Mouse (Mus musculus) hindbrain, embryonic 14.5 days (tissue): ENCODE data around the gene Sf3a3. TPM values are rescaled to one million over a fixed set of nuclear protein-coding genes. Genes with fewer than 3 reads are reported as not detected.

Source experiments
- ATAC-seq: fragments of 200-750 bp; cut with Nextera tagmentation; 2 replicates; pipeline ENCODE4 v1.8.0; 2017; ENCODE audit warnings: moderate number of reproducible peaks, mild to moderate bottlenecking, moderate TSS enrichment, moderate library complexity; ENCODE audit not compliant: low FRiP score
- DNase-seq: peaks from one replicate; pipeline ENCODE4 v3.0.0-alpha.2; 2015; ENCODE audit warnings: low spot score
- H3K27ac ChIP-seq: fragments of 300-500 bp; sonication (generic); 2 replicates; pipeline ENCODE4 v1.5.1; 2014; ENCODE audit warnings: mild to moderate bottlenecking, moderate library complexity
- H3K27me3 ChIP-seq: fragments of 300-500 bp; sonication (generic); 2 replicates; pipeline ENCODE4 v1.6.1; 2014; ENCODE audit warnings: mild to moderate bottlenecking, low read length, mixed read lengths; ENCODE audit not compliant: control insufficient read depth, insufficient read depth
- H3K36me3 ChIP-seq: fragments of 300-500 bp; sonication (generic); replicated peaks from 2 replicates; pipeline ENCODE4 v1.6.1; 2014; ENCODE audit not compliant: control insufficient read depth, insufficient read depth
- H3K4me1 ChIP-seq: fragments of 300-500 bp; sonication (generic); replicated peaks from 2 replicates; pipeline ENCODE4 v1.6.1; 2014; ENCODE audit warnings: antibody characterized with exemption, low read length, mixed read lengths; ENCODE audit not compliant: control insufficient read depth, insufficient read depth
- H3K4me2 ChIP-seq: fragments of 300-500 bp; sonication (generic); replicated peaks from 2 replicates; pipeline ENCODE4 v1.6.1; 2014; ENCODE audit warnings: mild to moderate bottlenecking, moderate library complexity
- H3K4me3 ChIP-seq: fragments of 300-500 bp; sonication (generic); replicated peaks from 2 replicates; pipeline ENCODE4 v1.5.1; 2014; ENCODE audit warnings: mild to moderate bottlenecking, low read length
- H3K9ac ChIP-seq: fragments of 300-500 bp; sonication (generic); 2 replicates; pipeline ENCODE4 v1.6.1; 2014
- H3K9me3 ChIP-seq: fragments of 300-500 bp; sonication (generic); 2 replicates; pipeline ENCODE4 v1.6.1; 2016; ENCODE audit warnings: low read length; ENCODE audit not compliant: control insufficient read depth
- WGBS: fragments of 180-500 bp; shearing (Covaris S2); extraction: QIAGEN DNeasy Blood & Tissue Kit; methylation state at CpG from one replicate; pipeline ENCODE4 v1.1.7; 2014; 5-methylcytosine and 5-hydroxymethylcytosine counted together
- polyA plus RNA-seq: library from polyadenylated mRNA; unstranded; fragments of >200 nt; fragmentation: Nextera tagmentation; extraction: Ambion mirVana; gene quantifications from 2 replicates; pipeline ENCODE4 v1.2.1, GENCODE M21; 2014

Gene Sf3a3
- polyA plus RNA-seq, 1 experiment from 2014 or later, result 89.3 TPM

DNA sequence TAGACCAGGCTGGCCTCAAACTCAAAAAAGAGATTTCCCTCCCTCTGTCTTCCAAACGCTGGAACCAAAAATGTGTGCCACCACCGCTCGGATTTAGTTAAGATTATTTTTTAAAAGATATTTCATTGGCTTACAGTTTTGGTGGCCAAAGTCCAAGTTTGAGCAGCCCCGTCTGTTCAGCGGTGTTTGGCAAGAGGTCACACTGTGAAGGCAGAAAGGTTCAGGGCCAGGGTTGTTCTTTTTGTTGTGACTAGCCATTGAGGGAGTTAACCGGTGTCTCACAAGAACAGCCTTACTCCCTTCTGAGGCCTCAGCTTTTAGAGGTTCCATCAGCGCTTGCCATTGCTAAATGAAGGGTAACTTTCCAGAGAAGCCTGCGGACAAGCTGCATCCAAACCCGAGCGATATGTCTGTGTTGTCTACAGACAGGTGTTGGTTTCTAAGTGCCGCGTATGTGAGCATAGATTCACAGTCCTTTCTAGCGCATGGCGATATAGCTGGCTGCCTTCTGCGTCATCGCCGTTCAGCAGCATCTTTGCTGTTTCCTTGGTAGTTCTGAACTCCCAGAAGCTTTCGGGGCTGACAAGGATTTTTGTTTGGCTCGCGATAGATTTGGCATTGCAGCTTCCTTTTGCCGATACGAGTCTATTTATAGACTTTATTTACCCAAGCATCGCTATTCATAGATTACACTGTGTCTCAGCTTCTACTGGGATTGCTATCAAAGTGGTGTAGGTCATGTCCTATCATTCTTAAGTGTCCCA, 51.4 kb downstream of the Sf3a3 start:
- no peak for DNase-seq
- no peak overlapping the region for H3K4me2 ChIP-seq
- 93% methylated on average over 23 of the region's 23 CpGs for WGBS

DNA sequence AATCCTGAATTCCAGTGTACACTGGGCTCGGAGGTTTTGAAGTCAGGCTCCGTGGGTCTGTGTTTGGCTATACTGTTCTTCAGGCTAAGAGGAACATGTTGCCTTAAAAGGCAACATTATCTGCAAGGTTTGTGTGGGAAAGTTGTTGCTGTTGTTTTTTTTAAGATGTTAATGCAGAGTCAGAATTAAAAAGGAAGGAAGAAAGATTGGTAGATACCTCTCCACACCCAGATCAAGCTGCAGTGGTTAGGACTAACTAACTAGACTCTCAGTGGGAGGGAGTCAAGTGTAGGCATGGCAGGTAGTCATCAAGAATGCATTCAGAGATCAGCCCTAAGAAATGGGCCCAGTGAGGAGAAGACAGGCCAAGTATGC, 52.0 kb downstream of the Sf3a3 start:
- ATAC-seq, result no peak
- Histone ChIP-seq H3K27me3 (no peaks in the 10 kb centered on the region), H3K4me1 (no peaks in the 10 kb centered on the region), H3K9me3 (no peaks in the 10 kb centered on the region), H3K27ac (no peak overlapping the region), H3K4me2 (no peak overlapping the region), H3K36me3 (no peaks in the 10 kb centered on the region), H3K4me3 (no peak overlapping the region), H3K9ac (no peak overlapping the region)
- WGBS, result 94% methylated on average over 2 of the region's 2 CpGs
- no peak for DNase-seq

More for the DNA sequence above, 51.4 kb downstream of the Sf3a3 start:
- H3K4me1 ChIP-seq, result no peaks in the 10 kb centered on the region
- ATAC-seq, result no peak
- H3K27me3 ChIP-seq, result no peaks in the 10 kb centered on the region
- no peaks in the 10 kb centered on the region for H3K9me3 ChIP-seq
- H3K36me3 ChIP-seq, result no peaks in the 10 kb centered on the region
- H3K27ac ChIP-seq, result no peak overlapping the region
- H3K9ac ChIP-seq, result no peak overlapping the region
- H3K4me3 ChIP-seq, result no peak overlapping the region

DNA sequence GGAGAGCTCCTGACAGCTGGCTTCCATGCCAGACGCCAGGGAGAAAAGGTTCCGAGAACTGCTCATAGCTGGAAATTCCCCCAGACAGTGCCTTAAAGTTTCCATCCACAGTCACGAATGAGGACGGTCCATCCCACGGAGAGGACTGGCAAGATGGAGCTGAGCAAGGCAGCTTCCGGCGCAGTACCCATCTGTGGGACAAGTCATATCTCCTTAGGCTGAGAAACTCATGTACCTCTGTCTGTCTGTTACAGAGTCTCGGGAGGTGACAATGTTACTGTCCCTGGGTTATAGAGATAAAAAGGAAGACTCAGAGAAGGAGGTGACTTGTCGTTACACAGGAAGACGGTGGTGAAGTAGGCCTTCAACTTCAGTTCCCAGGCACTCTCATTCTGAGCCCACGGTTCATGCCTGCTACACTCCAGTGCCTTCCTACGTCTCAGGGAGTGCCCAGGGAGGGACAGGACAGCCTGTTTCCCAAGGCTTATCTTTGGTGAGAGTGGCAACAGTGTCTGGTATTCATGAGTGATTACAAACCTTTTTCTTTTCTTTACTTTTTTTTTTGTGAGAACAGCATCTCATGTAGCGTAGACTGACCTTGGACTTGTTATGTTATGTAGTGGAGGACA, 54.5 kb downstream of the Sf3a3 start:
- no peaks in the 10 kb centered on the region for H3K9me3 ChIP-seq
- no peaks in the 10 kb centered on the region for H3K27me3 ChIP-seq
- DNase-seq, result no peak
- H3K27ac ChIP-seq, result no peak overlapping the region
- no peak for ATAC-seq
- H3K9ac ChIP-seq, result no peak overlapping the region
- no peak overlapping the region for H3K4me3 ChIP-seq
- H3K36me3 ChIP-seq, result no peaks in the 10 kb centered on the region
- 89% methylated on average over 13 of the region's 13 CpGs for WGBS
- H3K4me1 ChIP-seq, result no peaks in the 10 kb centered on the region
- no peak overlapping the region for H3K4me2 ChIP-seq

DNA sequence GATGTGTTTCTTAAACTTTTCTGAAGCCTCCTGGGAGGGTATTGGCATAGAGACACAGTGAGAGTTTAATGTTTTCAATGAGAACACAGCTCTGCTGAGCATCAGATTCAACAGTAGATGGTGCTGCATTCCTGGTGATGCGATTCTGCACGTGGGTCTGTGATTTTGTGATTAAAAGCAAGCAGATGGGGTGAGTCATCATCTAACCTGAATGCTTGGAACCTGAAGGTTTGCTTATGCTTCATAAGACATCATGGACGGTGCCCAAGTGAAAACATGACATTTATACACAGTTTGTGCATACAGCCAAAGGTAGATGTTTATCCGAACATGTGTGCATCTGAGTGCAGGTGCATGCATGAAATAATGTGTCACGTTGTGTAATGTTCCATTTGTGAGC, 56.0 kb downstream of the Sf3a3 start:
- no peak for ATAC-seq
- Histone ChIP-seq H3K9ac (no peak overlapping the region), H3K4me3 (no peak overlapping the region), H3K9me3 (no peaks in the 10 kb centered on the region), H3K4me2 (no peak overlapping the region), H3K27me3 (no peaks in the 10 kb centered on the region), H3K36me3 (no peaks in the 10 kb centered on the region), H3K4me1 (no peaks in the 10 kb centered on the region), H3K27ac (no peak overlapping the region)
- WGBS, result 76% methylated on average over 5 of the region's 5 CpGs
- no peak for DNase-seq

DNA sequence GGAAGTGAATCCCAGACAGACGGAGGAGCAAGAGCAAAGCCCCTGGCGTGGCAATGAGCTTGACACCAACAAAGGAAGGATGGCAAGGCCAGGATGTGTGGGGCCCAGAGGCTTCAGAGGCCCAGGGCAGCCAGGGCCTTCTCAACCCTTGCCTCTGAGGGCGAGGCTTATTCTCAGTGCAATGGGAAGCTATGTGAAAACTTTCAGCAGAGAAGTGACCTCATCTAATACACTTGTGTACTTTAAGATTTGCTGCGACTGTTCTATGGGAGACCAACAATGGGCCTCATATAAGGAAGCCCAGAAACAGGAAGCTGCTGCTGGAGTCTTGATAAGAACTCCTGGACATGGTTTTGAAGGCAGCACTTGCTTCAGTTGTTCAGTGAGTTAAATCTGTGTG, 57.5 kb downstream of the Sf3a3 start:
- Histone ChIP-seq H3K4me1 (no peaks in the 10 kb centered on the region), H3K4me3 (no peak overlapping the region), H3K27ac (no peak overlapping the region), H3K4me2 (no peak overlapping the region), H3K27me3 (no peaks in the 10 kb centered on the region), H3K9me3 (no peaks in the 10 kb centered on the region), H3K9ac (no peak overlapping the region), H3K36me3 (no peaks in the 10 kb centered on the region)
- 69% methylated on average over 4 of the region's 4 CpGs for WGBS
- ATAC-seq, result no peak
- DNase-seq, result no peak

DNA sequence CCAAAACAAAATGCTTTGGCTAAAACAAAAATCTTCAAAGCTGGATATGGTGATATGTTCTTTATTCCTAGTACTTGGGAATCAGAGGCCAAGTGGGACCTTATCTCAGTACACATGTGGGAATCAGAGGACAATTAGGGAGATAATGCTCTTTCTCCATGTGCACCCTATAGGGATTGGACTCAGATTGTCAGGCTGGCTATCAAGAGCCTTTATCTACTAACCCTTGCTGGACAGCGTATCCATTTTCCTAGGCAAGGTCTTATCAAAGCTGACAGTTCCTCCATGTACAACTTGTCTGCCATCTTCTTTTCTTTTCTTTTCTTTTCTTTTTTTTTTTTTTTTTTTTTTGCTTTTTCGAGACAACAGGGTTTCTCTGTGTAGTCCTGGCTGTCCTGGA, 58.9 kb downstream of the Sf3a3 start:
- no peaks in the 10 kb centered on the region for H3K4me1 ChIP-seq
- H3K9ac ChIP-seq, result no peak overlapping the region
- H3K27ac ChIP-seq, result no peak overlapping the region
- no peaks in the 10 kb centered on the region for H3K9me3 ChIP-seq
- H3K4me3 ChIP-seq, result no peak overlapping the region
- 92% methylated on average over 2 of the region's 2 CpGs for WGBS
- H3K4me2 ChIP-seq, result no peak overlapping the region
- H3K36me3 ChIP-seq, result no peaks in the 10 kb centered on the region
- ATAC-seq (no peak), DNase-seq (no peak)
- H3K27me3 ChIP-seq, result no peaks in the 10 kb centered on the region

DNA sequence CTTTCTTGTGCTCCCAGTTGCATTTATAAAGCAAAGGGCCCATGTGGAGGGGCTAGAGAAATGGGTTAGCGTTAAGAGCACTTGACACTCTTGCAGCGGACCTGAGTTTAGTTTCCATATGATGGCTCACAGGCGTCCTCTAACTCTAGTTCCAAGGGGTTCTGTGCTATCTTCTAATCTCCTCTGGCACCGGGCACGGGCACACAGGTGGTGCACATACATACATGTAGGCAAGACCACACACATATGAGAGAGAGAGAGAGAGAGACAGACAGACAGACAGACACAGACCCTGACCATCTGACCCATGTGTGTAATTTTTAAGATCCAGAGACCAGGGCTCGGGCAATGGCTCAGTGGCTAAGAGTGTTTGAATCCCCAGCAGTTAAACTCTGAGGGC, 59.4 kb downstream of the Sf3a3 start:
- Histone ChIP-seq H3K4me2 (no peak overlapping the region), H3K27me3 (no peaks in the 10 kb centered on the region), H3K36me3 (no peaks in the 10 kb centered on the region), H3K27ac (no peak overlapping the region), H3K9ac (no peak overlapping the region), H3K4me1 (no peaks in the 10 kb centered on the region), H3K9me3 (no peaks in the 10 kb centered on the region), H3K4me3 (no peak overlapping the region)
- no peak for ATAC-seq
- no peak for DNase-seq
- 92% methylated on average over 6 of the region's 6 CpGs for WGBS

DNA sequence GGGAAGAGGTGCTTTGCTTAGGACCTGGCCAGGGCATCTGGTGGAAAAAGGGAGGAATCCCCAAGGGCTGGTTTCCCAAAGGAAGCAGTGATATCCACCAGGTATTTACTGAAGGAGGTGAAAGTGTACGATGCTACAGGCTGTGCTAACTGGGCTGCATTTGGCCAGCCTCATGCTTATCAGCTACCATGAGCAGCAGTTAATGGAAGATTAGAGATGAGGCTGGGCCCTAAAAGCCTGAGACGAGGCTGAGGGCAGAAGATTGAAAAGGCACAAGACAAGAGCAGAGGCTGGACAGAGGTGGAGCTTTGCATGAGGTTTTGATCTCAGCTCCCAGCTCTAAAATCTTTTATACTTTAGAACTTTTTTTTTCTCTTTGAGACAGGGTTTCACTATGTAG, 59.9 kb downstream of the Sf3a3 start:
- Histone ChIP-seq H3K36me3 (peaks cover 1% of the 10 kb centered on the region), H3K27ac (no peak overlapping the region), H3K4me1 (no peaks in the 10 kb centered on the region), H3K4me2 (no peak overlapping the region), H3K9ac (no peak overlapping the region), H3K4me3 (no peak overlapping the region), H3K27me3 (no peaks in the 10 kb centered on the region), H3K9me3 (no peaks in the 10 kb centered on the region)
- WGBS, result 79% methylated on average over 2 of the region's 2 CpGs
- no peak for DNase-seq
- ATAC-seq, result no peak

DNA sequence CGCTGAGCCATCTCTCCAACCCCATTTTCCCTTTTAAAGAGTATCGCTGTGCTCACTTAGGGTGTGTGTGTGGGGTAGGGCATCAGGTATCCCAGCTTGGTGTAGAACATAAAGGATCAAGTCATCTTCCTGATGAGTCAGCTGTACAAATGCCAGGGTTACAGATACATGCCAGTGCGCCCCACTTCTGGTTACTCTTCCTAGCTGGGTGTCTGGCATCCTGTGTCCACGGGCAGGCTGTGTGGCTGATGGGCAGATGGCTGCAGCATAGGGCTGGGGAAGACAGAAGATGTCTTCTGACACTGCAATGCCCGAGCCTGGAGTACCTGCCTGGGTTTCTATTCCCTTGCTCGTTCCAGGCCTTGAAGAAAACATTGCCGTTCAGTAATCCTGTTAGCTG, 66.8 kb downstream of the Sf3a3 start:
- ATAC-seq (no peak), DNase-seq (no peak)
- H3K4me1 ChIP-seq, result no peaks in the 10 kb centered on the region
- WGBS, result 95% methylated on average over 7 of the region's 7 CpGs
- no peak overlapping the region for H3K9ac ChIP-seq
- H3K9me3 ChIP-seq, result no peaks in the 10 kb centered on the region
- peaks cover 57% of the 10 kb centered on the region for H3K36me3 ChIP-seq
- no peaks in the 10 kb centered on the region for H3K27me3 ChIP-seq
- H3K27ac ChIP-seq, result no peak overlapping the region
- H3K4me3 ChIP-seq, result no peak overlapping the region
- no peak overlapping the region for H3K4me2 ChIP-seq
